Mouse (Mus musculus): ENCODE results near the gene Atp1b2. TPM values are rescaled to one million over a fixed set of nuclear protein-coding genes. Genes with fewer than 3 reads are reported as not detected.

The Atp1b2 gene
- polyA plus RNA-seq, 1 experiment from 2014 or later: 95.2 TPM

GRCm38 (mm10) chr11:69613553-69614256 lies 8.0 kb upstream of the Atp1b2 start:
- Histone ChIP-seq H3K27me3 (ENCODE audit: control insufficient read depth, insufficient read depth, low read depth, low read length) (no peaks in the 10 kb centered on the region), H3K4me3 (ENCODE audit: low read depth, low read length) (no peak overlapping the region), H3K4me1 (ENCODE audit: control insufficient read depth, insufficient read depth, low read length) (peaks cover 4% of the 10 kb centered on the region; the same call in 1 of the 2 replicates), H3K4me2 (ENCODE audit: low read length) (peak overlapping the region; percentile 22), H3K9me3 (replicated peaks; ENCODE audit: control insufficient read depth, low read length, poor library complexity, severe bottlenecking) (no peaks in the 10 kb centered on the region), H3K36me3 (ENCODE audit: control insufficient read depth, insufficient read depth, low read length) (no peaks in the 10 kb centered on the region), H3K27ac (ENCODE audit: low read length) (no peak overlapping the region), H3K9ac (ENCODE audit: low read depth, low read length) (no peak overlapping the region)
- 3% methylated on average over 18 of the region's 19 CpGs for WGBS
- no peak for ATAC-seq

GRCm38 (mm10) chr11:69610899-69611298 lies 5.2 kb upstream of the Atp1b2 start:
- Histone ChIP-seq H3K4me1 (ENCODE audit: control insufficient read depth, insufficient read depth, low read length) (peaks cover 9% of the 10 kb centered on the region; the same call in 1 of the 2 replicates), H3K4me2 (ENCODE audit: low read length) (no peak overlapping the region), H3K9ac (ENCODE audit: low read depth, low read length) (no peak overlapping the region), H3K36me3 (ENCODE audit: control insufficient read depth, insufficient read depth, low read length) (no peaks in the 10 kb centered on the region), H3K4me3 (ENCODE audit: low read depth, low read length) (no peak overlapping the region), H3K27ac (ENCODE audit: low read length) (no peak overlapping the region), H3K9me3 (replicated peaks; ENCODE audit: control insufficient read depth, low read length, poor library complexity, severe bottlenecking) (no peaks in the 10 kb centered on the region), H3K27me3 (ENCODE audit: control insufficient read depth, insufficient read depth, low read depth, low read length) (no peaks in the 10 kb centered on the region)
- ATAC-seq: no peak
- WGBS: 74% methylated on average over 4 of the region's 4 CpGs

DNA sequence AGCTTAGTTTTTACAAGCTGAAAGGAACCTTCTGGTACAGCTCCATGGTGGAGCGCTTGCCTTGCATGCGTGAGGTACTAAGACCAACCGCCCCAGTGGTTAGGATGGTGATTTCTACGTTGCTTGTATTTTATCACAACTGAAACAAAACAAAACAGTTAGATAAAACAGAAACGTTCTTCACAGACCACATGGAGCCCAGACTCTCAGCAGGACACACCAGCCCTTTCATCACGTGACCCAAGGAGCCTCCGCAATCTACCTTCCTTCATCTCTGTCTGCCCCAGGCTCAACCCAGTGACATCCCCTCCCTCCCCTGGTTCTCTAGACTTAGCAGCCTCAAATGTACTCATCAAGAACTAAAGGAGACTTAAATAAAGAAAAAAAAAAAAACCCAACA lies 3.7 kb upstream of the Atp1b2 start:
- H3K9me3 ChIP-seq (replicated peaks; ENCODE audit: control insufficient read depth, low read length, poor library complexity, severe bottlenecking): no peaks in the 10 kb centered on the region
- no peak overlapping the region for H3K4me3 ChIP-seq (ENCODE audit: low read depth, low read length)
- peaks cover 10% of the 10 kb centered on the region; the same call in 1 of the 2 replicates for H3K4me1 ChIP-seq (ENCODE audit: control insufficient read depth, insufficient read depth, low read length)
- no peak overlapping the region for H3K9ac ChIP-seq (ENCODE audit: low read depth, low read length)
- no peak overlapping the region for H3K27ac ChIP-seq (ENCODE audit: low read length)
- ATAC-seq: no peak
- no peaks in the 10 kb centered on the region for H3K36me3 ChIP-seq (ENCODE audit: control insufficient read depth, insufficient read depth, low read length)
- no peak overlapping the region for H3K4me2 ChIP-seq (ENCODE audit: low read length)
- no peaks in the 10 kb centered on the region for H3K27me3 ChIP-seq (ENCODE audit: control insufficient read depth, insufficient read depth, low read depth, low read length)
- 63% methylated on average over 7 of the region's 7 CpGs for whole genome bisulfite sequencing

DNA sequence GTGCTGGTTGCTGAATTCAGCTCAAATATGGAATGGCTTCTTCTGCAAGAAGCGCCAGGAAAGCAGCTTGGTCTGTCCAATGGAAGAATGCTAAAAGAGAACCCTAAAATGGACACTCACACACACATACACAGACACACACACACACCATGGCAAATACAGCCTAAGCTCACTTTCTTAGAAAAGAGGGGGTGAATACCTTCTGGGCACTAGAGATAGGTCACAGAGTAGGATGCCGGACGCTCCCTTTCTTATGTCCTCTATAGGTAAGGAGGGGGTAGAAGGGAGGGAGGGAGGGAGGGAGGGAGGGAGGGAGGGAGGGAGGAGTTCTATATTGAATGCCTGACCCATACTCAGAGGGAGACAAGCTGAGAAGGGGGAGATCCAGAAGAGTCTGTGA lies 2.8 kb upstream of the Atp1b2 start:
- WGBS: 90% methylated on average over 3 of the region's 3 CpGs
- no peak overlapping the region for H3K9ac ChIP-seq (ENCODE audit: low read depth, low read length)

GRCm38 (mm10) chr11:69606832-69607231 lies 1.1 kb upstream of the Atp1b2 start:
- no peak overlapping the region for H3K27ac ChIP-seq (ENCODE audit: low read length)

More for the DNA sequence above, 2.8 kb upstream of the Atp1b2 start:
- H3K4me3 ChIP-seq (ENCODE audit: low read depth, low read length): no peak overlapping the region
- H3K27me3 ChIP-seq (ENCODE audit: control insufficient read depth, insufficient read depth, low read depth, low read length): no peaks in the 10 kb centered on the region
- no peak overlapping the region for H3K27ac ChIP-seq (ENCODE audit: low read length)
- ATAC-seq: no peak
- no peaks in the 10 kb centered on the region for H3K36me3 ChIP-seq (ENCODE audit: control insufficient read depth, insufficient read depth, low read length)
- H3K9me3 ChIP-seq (replicated peaks; ENCODE audit: control insufficient read depth, low read length, poor library complexity, severe bottlenecking): no peaks in the 10 kb centered on the region
- peaks cover 15% of the 10 kb centered on the region for H3K4me1 ChIP-seq (ENCODE audit: control insufficient read depth, insufficient read depth, low read length)
- no peak overlapping the region for H3K4me2 ChIP-seq (ENCODE audit: low read length)

GRCm38 (mm10) chr11:69606491-69606795 lies 701 bp upstream of the Atp1b2 start:
- 67% methylated on average over 2 of the region's 2 CpGs for WGBS
- ATAC-seq: no peak
- Histone ChIP-seq H3K36me3 (ENCODE audit: control insufficient read depth, insufficient read depth, low read length) (peaks cover 7% of the 10 kb centered on the region), H3K27me3 (ENCODE audit: control insufficient read depth, insufficient read depth, low read depth, low read length) (no peaks in the 10 kb centered on the region), H3K4me1 (ENCODE audit: control insufficient read depth, insufficient read depth, low read length) (peaks cover 17% of the 10 kb centered on the region), H3K9ac (ENCODE audit: low read depth, low read length) (peak overlapping the region; percentile 36; the same call in 1 of the 2 replicates), H3K4me2 (ENCODE audit: low read length) (peak overlapping the region; percentile 76), H3K9me3 (replicated peaks; ENCODE audit: control insufficient read depth, low read length, poor library complexity, severe bottlenecking) (no peaks in the 10 kb centered on the region), H3K4me3 (ENCODE audit: low read depth, low read length) (peak overlapping the region; percentile 73), H3K27ac (ENCODE audit: low read length) (peak overlapping the region; percentile 25; the same call in 1 of the 2 replicates)

More at GRCm38 (mm10) chr11:69606832-69607231, 1.1 kb upstream of the Atp1b2 start:
- no peaks in the 10 kb centered on the region for H3K27me3 ChIP-seq (ENCODE audit: control insufficient read depth, insufficient read depth, low read depth, low read length)
- no peaks in the 10 kb centered on the region for H3K9me3 ChIP-seq (replicated peaks; ENCODE audit: control insufficient read depth, low read length, poor library complexity, severe bottlenecking)
- no peak for ATAC-seq
- H3K9ac ChIP-seq (ENCODE audit: low read depth, low read length): no peak overlapping the region
- H3K4me1 ChIP-seq (ENCODE audit: control insufficient read depth, insufficient read depth, low read length): peaks cover 17% of the 10 kb centered on the region
- peaks cover 3% of the 10 kb centered on the region for H3K36me3 ChIP-seq (ENCODE audit: control insufficient read depth, insufficient read depth, low read length)
- H3K4me2 ChIP-seq (ENCODE audit: low read length): no peak overlapping the region
- H3K4me3 ChIP-seq (ENCODE audit: low read depth, low read length): no peak overlapping the region
- WGBS: 83% methylated on average over 2 of the region's 2 CpGs

DNA sequence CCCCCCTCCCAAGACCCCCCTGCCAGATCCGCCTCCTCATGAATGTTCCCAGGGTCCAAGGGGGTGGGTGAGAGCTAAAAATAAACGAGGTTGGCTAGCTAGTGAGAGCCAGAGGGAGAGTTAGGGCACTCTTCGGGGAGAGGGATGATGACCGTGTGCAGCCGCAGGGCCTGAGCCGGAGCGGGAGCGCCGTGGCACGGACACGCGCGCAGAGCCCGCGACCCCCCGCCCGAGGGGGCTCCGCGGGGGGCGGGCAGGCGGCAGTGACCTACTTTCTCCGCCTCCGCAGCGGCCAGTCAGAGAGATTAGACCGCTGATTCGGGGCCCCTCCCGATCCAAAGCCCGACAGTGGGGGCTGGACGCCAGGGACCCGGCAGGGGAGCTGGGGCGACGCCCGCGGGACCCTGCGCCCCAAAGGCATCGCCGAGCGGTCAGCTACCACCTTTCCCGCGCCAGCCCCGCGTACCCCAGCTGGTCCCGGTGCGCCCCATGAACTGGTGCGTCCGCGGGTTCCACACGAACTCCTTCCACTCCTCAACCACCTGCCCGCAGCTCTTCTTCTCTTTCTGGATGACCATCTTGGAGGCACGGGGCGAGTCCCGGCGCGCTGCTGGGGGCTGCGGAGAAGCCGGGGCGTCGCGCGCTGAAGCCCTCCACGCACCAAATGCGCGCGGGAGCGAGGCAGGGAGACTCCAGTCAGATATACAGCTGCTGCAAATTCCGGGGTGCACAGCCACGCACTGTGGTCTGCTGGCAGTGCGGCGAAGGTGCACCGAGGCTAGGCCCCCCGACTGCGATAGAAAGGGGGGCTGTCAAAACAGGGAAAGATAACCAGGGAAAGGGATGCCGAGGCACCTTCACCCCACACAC lies 712 bp downstream of the Atp1b2 start:
- WGBS: under 1% methylated on average over 63 of the region's 73 CpGs
- H3K27me3 ChIP-seq (ENCODE audit: control insufficient read depth, insufficient read depth, low read depth, low read length): no peaks in the 10 kb centered on the region
- H3K36me3 ChIP-seq (ENCODE audit: control insufficient read depth, insufficient read depth, low read length): peaks cover 7% of the 10 kb centered on the region
- peaks cover 20% of the 10 kb centered on the region for H3K4me1 ChIP-seq (ENCODE audit: control insufficient read depth, insufficient read depth, low read length)
- H3K27ac ChIP-seq (ENCODE audit: low read length): peak overlapping the region; percentile 81
- H3K9me3 ChIP-seq (replicated peaks; ENCODE audit: control insufficient read depth, low read length, poor library complexity, severe bottlenecking): no peaks in the 10 kb centered on the region
- H3K4me2 ChIP-seq (ENCODE audit: low read length): peak overlapping the region; percentile 76
- ATAC-seq: peak; percentile 67
- peak overlapping the region; percentile 73 for H3K4me3 ChIP-seq (ENCODE audit: low read depth, low read length)
- H3K9ac ChIP-seq (ENCODE audit: low read depth, low read length): peak overlapping the region; percentile 89

GRCm38 (mm10) chr11:69604347-69604746 lies 1.4 kb downstream of the Atp1b2 start:
- peaks cover 21% of the 10 kb centered on the region for H3K4me1 ChIP-seq (ENCODE audit: control insufficient read depth, insufficient read depth, low read length)
- peak overlapping the region; percentile 73 for H3K4me3 ChIP-seq (ENCODE audit: low read depth, low read length)
- H3K27me3 ChIP-seq (ENCODE audit: control insufficient read depth, insufficient read depth, low read depth, low read length): no peaks in the 10 kb centered on the region
- H3K9ac ChIP-seq (ENCODE audit: low read depth, low read length): peak overlapping the region; percentile 89
- peaks cover 7% of the 10 kb centered on the region for H3K36me3 ChIP-seq (ENCODE audit: control insufficient read depth, insufficient read depth, low read length)
- H3K9me3 ChIP-seq (replicated peaks; ENCODE audit: control insufficient read depth, low read length, poor library complexity, severe bottlenecking): no peaks in the 10 kb centered on the region
- 38% methylated on average over 3 of the region's 3 CpGs for WGBS
- H3K4me2 ChIP-seq (ENCODE audit: low read length): peak overlapping the region; percentile 76
- peak; percentile 30; the same call in 1 of the 2 replicates for ATAC-seq
- H3K27ac ChIP-seq (ENCODE audit: low read length): peak overlapping the region; percentile 81

DNA sequence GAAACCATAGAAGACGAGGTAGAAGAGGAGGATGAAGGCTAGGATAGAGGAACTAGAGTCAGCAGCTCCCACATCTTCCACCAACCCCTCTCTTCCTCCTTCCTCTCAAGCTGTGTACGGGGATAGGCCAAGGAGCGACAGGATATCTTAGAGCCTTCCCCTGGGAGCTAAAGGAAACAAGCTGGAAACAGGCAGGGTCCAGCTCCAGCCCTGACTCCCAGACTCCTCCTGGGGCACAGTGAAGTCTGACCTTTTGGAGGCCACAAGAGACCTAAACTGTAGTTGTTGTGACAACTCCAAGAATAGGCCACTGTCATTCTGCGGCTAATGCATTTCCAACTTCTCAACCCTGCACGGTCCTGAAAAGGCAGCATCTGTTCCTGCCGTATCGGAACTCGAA lies 2.2 kb downstream of the Atp1b2 start:
- Histone ChIP-seq H3K36me3 (ENCODE audit: control insufficient read depth, insufficient read depth, low read length) (peaks cover 7% of the 10 kb centered on the region), H3K4me3 (ENCODE audit: low read depth, low read length) (0 out of 2 replicates have a peak overlapping the region, but pooled peaks have one; percentile 7), H3K27me3 (ENCODE audit: control insufficient read depth, insufficient read depth, low read depth, low read length) (no peaks in the 10 kb centered on the region), H3K4me2 (ENCODE audit: low read length) (peak overlapping the region; percentile 76), H3K27ac (ENCODE audit: low read length) (no peak overlapping the region), H3K9me3 (replicated peaks; ENCODE audit: control insufficient read depth, low read length, poor library complexity, severe bottlenecking) (no peaks in the 10 kb centered on the region), H3K9ac (ENCODE audit: low read depth, low read length) (no peak overlapping the region), H3K4me1 (ENCODE audit: control insufficient read depth, insufficient read depth, low read length) (peaks cover 21% of the 10 kb centered on the region)
- 93% methylated on average over 8 of the region's 8 CpGs for WGBS
- no peak for ATAC-seq
